Mouse (Mus musculus): ENCODE results near the gene Vti1a.

The Vti1a gene

GRCm38 (mm10) chr19:55592876-55593691, 277.0 kb downstream of the Vti1a start:
- no peak for DNase-seq

DNA sequence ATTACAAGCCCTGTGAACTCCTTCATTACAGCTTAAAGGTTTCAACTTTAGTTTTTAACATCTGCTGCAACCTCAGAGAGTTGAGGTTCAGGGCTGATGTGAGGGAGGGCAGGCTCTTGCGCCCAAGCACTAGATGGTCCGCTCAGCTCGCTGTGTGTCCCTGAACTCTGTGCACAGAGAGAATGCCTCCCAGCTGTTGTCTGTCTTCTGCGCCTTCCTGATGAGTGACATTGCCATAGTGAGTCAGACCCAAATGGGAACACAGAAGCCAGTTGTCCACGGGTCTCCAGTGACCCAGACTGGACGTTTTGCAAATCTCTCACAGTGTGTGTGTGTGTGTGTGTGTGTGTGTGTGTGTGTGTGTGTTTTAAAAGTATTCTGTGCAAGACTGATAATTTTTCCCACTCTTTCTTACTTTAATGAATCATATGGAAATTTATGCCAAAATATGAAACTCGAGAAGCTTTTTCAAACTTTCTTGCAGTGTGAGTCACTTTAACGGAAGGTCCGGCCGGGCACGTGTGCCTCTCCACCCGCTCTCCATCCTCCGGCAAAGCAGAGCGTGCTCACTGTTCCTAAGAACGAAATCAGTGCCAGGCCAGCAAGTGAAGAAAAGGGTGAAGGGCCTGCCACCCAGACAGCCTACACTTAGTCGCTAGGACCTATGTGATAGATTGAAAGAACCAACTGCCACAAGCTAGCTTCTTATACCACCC, 277.8 kb downstream of the Vti1a start:
- no peak for DNase-seq

GRCm38 (mm10) chr19:55594451-55594850, 278.4 kb downstream of the Vti1a start:
- no peak for DNase-seq

DNA sequence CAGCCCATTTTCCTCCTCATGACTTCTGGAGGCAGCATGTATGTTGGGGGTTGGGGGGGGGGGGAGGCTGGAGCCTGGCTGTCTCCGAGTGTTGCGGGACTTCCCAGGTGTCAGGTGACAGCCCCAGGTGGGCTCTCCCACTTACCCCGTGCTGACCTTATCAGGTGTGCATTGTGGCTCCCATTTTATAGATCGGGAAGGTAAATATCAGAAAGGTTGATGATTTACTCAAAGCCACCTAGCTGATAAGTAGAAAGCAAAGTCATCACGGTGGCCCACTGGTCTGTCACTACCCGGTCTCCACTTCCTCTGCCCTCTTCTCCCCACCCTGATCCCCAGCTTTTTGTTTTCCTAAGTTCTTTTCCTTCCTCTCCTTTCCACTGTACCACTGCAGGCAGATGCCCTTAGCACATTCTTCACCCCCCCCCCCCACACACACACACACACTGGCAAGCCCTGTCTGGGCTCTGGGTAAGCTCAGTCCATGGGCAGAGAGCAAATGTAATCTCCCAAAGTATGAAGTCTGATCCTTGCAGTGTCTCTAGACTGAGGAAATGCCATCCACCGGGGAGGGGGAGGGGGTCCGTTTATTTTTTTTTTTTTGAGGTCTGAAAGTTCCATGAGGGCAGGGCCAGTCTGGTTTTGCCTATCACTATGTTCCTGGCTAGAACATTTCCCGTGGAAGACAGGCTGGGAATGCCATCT, 280.0 kb downstream of the Vti1a start:
- no peak for DNase-seq

- no peak for DNase-seq
These were observed 280.7 kb downstream of the Vti1a start for GRCm38 (mm10) chr19:55596804-55597203.

DNA sequence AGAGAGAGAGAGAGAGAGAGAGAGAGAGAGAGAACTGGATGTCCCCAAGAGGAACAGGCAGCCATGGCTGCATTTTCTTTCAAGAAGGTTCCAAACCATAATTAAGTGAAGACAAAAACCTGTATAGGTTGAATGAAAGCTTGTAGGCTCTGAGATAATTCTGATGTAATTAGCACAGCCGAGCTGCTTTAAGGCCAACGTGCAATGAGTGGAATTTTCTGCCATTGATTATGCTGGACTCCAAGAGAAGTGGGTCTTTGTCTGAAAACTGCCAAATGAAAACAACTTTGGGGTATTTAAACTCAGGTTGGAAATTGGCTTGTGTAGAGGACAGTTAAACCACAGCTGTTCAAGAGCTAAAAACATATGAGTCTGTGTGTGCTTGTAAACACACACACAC, 281.2 kb downstream of the Vti1a start:
- DNase-seq, result no peak

GRCm38 (mm10) chr19:55597951-55598350, 281.9 kb downstream of the Vti1a start:
- DNase-seq, result no peak

DNA sequence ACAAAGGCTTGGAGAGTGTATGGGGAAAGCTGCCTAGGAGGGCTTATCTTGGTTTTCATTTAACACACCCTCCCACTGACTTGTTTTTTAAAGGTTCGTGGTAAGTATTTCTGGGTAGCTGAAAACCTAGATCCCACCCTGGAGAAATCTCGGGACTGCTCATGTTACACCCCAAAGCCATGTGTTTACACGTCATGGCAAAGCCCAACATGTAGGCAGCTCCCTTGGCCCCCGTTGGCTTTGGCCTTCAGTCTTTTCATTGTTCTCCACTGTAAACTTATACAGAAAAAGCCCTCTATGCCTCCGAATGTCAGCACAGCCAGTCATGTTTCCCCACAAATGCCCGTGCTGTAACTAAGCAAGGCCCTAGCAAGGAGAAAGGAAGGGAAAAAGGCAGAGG, 283.0 kb downstream of the Vti1a start:
- DNase-seq, result no peak

- DNase-seq, result no peak
These were observed 291.6 kb downstream of the Vti1a start for GRCm38 (mm10) chr19:55607725-55608124.

GRCm38 (mm10) chr19:55608858-55609375, 292.8 kb downstream of the Vti1a start:
- no peak for DNase-seq

DNA sequence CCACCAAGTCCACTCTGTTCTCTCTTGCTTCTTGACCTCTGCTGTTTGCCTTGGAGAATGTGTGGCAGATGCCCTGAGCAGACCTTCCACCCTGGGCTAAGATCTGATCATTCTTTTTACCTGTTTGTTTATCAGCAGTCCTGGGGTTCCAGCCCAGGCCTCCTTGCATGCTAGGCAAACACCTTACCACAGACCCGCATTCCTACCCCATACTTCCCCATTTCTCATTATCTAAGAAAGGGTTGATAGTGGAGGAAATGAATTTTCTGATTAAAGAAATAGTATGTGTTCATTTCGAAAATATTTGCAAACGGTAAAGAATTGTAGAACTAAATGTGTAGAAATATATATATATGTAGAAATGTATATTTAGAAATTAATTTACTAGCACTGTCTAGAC, 293.7 kb downstream of the Vti1a start:
- DNase-seq, result no peak

DNA sequence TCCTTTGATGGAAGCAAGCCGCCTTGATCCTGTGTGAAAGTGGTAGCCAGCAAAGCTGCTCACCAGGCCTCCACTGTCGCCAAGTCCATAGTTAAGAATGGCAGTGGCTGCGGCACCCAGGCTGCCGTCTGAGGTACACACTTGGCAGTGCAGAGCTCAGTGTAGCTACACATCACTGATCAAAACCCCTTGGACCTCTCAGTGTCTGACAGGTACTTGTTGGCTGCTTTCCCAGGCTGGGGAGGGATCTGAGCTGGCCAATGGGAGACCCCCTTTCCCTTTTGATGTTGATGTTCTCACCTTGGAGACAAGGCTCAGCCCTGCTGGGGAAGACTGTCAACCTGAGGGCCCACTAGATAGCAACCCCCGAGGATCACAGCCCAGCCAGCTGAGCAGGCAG, 299.6 kb downstream of the Vti1a start:
- DNase-seq, result no peak

GRCm38 (mm10) chr19:55616276-55616675, 300.2 kb downstream of the Vti1a start:
- no peak for DNase-seq

- DNase-seq, result no peak
These were observed 300.8 kb downstream of the Vti1a start for GRCm38 (mm10) chr19:55616937-55617336.

DNA sequence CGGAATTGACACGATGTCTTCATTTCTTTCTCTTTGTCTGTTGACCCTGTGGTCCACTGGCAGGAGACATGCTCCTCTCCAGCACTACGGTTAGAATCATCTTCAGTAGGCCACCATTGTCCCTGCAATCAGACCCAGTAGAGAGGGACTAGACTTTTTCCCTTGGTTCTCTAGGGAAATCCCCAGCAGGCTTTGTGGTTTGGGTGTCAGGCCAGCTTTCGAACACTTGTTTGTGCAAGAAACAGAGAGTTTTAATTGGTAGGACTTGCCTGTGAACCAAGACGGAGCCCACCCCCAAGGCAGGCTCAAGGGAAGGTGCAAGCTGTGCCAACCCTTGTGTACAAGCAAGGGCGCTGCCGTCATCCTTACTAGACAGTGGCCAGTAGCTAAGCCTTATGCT, 302.5 kb downstream of the Vti1a start:
- DNase-seq, result no peak

- no peak for DNase-seq
These were observed 304.4 kb downstream of the Vti1a start for GRCm38 (mm10) chr19:55620411-55621008.

DNA sequence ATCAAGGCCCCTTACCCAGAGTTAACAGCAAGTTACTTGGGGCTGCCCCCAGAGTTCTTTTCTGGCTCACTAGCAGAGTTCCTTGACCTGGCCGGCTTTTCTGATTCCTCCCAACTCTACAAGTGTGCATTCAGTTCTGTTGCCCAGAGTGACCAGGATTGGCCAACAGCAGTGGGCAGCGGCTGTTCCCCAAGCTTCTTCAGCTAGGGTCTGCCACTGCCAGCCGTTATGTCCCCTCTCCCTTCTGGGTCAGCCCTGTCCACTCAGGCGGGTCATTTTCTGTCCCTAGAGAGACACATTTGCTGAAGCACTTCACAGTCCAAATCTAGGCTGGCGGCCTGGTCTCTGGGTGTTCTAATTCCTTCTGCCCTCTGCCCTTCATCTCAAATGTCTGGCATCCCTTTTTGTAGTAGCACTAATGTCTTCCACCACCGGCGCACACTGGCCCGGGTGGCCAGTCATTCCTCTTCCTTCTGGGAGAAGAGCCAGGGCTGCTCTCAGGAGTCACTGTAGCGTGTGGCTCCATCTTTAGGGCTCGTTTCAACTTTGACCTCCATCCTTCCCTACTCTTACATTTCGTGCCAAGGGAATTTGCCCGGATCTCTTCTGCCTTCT, 305.0 kb downstream of the Vti1a start:
- DNase-seq, result no peak

GRCm38 (mm10) chr19:55622821-55623220, 306.7 kb downstream of the Vti1a start:
- DNase-seq, result no peak

GRCm38 (mm10) chr19:55623605-55624004, 307.5 kb downstream of the Vti1a start:
- no peak for DNase-seq

- no peak for DNase-seq
These were observed 310.4 kb downstream of the Vti1a start for GRCm38 (mm10) chr19:55626483-55626882.

GRCm38 (mm10) chr19:55626952-55627351, 310.9 kb downstream of the Vti1a start:
- DNase-seq, result no peak

DNA sequence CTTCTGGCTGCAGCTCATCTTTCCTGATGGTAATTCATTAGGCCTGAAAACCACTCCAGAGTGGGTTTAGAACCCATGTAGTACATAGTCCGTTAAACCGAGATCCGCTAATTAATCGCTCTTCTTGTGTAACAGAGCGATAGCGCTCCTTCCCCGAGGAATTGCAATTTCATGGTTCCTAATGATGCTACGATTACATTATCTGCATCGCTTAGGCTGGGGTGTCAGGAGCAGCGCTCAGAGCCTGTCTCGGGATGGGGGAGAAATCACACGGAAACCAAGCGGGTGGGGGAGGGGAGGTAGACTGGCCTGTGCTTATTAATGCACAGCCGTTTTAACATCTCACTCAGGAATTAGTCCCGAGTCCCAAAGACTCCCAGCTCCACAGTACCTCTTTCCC, 319.4 kb downstream of the Vti1a start:
- DNase-seq, result no peak

- no peak for DNase-seq
These were observed 324.2 kb downstream of the Vti1a start for GRCm38 (mm10) chr19:55640251-55640650.

Data from thymus, postnatal 25 days (tissue).